Mouse (Mus musculus) G1E (cell line): ENCODE measurements around the gene Col11a2.

ENCODE experiments used
- CTCF ChIP-seq: IDR thresholded peaks from 2 replicates; pipeline ENCODE4 v1.5.1; 2012; ENCODE audit warnings: low read depth, low read length, inconsistent platforms, mixed read lengths
- GATA2 ChIP-seq: IDR thresholded peaks from 2 replicates; pipeline ENCODE4 v1.6.1; 2012; ENCODE audit warnings: low read depth, low read length, inconsistent platforms, borderline replicate concordance
- POLR2AphosphoS5 ChIP-seq: IDR thresholded peaks from 2 replicates; pipeline ENCODE4 v1.6.1; 2012; ENCODE audit warnings: low read depth, low read length, inconsistent platforms; ENCODE audit not compliant: insufficient replicate concordance
- TAL1 ChIP-seq: conservative IDR thresholded peaks from 2 replicates; pipeline ENCODE4 v1.6.1; 2012; ENCODE audit warnings: low read depth, low read length, inconsistent platforms, mixed read lengths

DNA sequence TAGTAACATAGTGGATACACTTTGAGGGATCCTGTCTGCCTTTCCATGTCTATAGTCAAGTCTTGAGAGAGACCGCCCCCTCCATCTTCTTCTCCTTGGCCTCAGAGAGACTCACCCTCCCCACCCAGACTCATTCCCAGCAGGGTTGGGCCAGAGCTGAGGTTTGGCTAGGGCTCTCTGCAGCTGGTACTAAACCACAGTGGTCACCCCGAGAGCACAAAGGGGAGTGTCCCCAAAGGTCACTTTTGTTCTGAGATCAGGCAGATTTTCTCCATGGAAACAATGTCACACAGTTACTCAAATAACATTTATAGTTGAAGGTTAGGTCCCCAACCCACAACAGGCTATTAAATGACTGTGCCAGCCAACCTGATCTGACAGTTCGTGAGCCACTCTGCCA is 29.6 kb downstream of the Col11a2 start:
- TF ChIP-seq POLR2AphosphoS5: no peak
- no peak for TF ChIP-seq CTCF
- no peak for TF ChIP-seq TAL1
- no peak for TF ChIP-seq GATA2
